Mouse (Mus musculus) duodenum, adult 2 months (tissue): ENCODE data around the gene Vmn1r45. TPM values are rescaled to one million over a fixed set of nuclear protein-coding genes. Genes with fewer than 3 reads are reported as not detected.

Experiments used
- polyA plus RNA-seq: library from polyadenylated mRNA; depleted of rRNA; stranded (reverse); fragments of >200 nt; gene quantifications from 2 replicates; pipeline ENCODE4 v1.2.3, GENCODE M21; 2012; ENCODE audit warnings: low replicate concordance; rRNA removed

The Vmn1r45 gene
- not detected in 2 replicates for polyA plus RNA-seq

GRCm38 (mm10) chr6:89940498-89940897 is at the start of gene Vmn1r45:
TSS of gene Vmn1r45 (minus strand) at chr6:89940598.

GRCm38 (mm10) chr6:89969013-89969412 is 28.6 kb upstream of the Vmn1r45 start, which contains the start of gene Vmn1r46:
TSS of gene Vmn1r46 (plus strand) at chr6:89969313.

GRCm38 (mm10) chr6:89883360-89883759 is 57.0 kb downstream of the Vmn1r45 start, which contains the start of gene Vmn1r44:
TSS of gene Vmn1r44 (plus strand) at chr6:89883660.

Other genes with a start within 250 kb of the Vmn1r45 start
- gene Vmn1r40, start 233.1 kb downstream of the Vmn1r45 start, polyA plus RNA-seq, result not detected in 2 replicates
- not detected in 2 replicates for gene Vmn1r41, start 199.8 kb downstream of the Vmn1r45 start, polyA plus RNA-seq
- not detected in 2 replicates for gene Vmn1r42, start 64.2 kb downstream of the Vmn1r45 start, polyA plus RNA-seq
- gene Vmn1r43, start 64.2 kb downstream of the Vmn1r45 start, polyA plus RNA-seq, result not detected in 2 replicates
- not detected in 2 replicates for gene Vmn1r44, start 56.9 kb downstream of the Vmn1r45 start, polyA plus RNA-seq
- not detected in 2 replicates for gene Vmn1r46, start 28.7 kb upstream of the Vmn1r45 start, polyA plus RNA-seq
- not detected in 2 replicates for gene Vmn1r47, start 75.5 kb upstream of the Vmn1r45 start, polyA plus RNA-seq
- not detected in 2 replicates for gene Vmn1r48, start 96.2 kb upstream of the Vmn1r45 start, polyA plus RNA-seq
- not detected in 2 replicates for gene Vmn1r49, start 137.9 kb upstream of the Vmn1r45 start, polyA plus RNA-seq
- not detected in 2 replicates for gene Vmn1r50, start 160.8 kb upstream of the Vmn1r45 start, polyA plus RNA-seq
- not detected in 2 replicates for gene Vmn1r51, start 182.0 kb upstream of the Vmn1r45 start, polyA plus RNA-seq
- gene Vmn1r52, start 234.2 kb upstream of the Vmn1r45 start, polyA plus RNA-seq, result not detected in 2 replicates